Mouse (Mus musculus): Measurements from ENCODE around the gene Reps1. TPM values are rescaled to one million over a fixed set of nuclear protein-coding genes. Genes with fewer than 3 reads are reported as not detected.
A peak's percentile ranks its signal among the peaks of the same experiment; 100 is the strongest.

Gene Reps1
- 10 to 100 TPM; 27.0 to 30.8 (median 29.0) TPM for total RNA-seq (2022)

GRCm38 (mm10) chr10:18055696-18056390 is at the start of gene Reps1:
Gene Reps1 (plus strand): TSS chr10:18055861.
- no peak for DNase-seq (ENCODE audit: low spot score)

GRCm38 (mm10) chr10:18006756-18007155 is 48.9 kb upstream of the Reps1 start:
- DNase-seq (ENCODE audit: low spot score): peak; percentile 51

GRCm38 (mm10) chr10:18007243-18007642 is 48.4 kb upstream of the Reps1 start:
- no peak for DNase-seq (ENCODE audit: low spot score)

DNA sequence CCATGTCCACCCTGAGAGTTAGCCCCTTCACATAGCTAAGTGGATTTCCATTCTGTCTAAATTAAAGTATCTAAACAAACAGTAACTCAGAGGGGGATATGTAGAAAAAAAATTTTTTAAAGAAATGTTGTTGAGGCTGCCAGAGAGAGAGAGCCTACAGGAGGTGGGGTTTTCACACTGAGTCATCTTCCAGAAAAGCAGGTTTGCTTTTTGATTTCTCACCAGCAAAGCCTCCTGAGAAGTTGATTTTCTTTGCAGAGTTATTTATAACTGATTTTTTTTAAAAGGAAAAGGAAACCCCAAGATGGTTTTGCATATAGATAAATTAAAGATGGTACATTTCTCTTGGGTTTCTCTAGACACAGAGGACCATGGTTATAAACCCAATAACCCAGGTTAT is 47.5 kb upstream of the Reps1 start:
- DNase-seq (ENCODE audit: low spot score): no peak

DNA sequence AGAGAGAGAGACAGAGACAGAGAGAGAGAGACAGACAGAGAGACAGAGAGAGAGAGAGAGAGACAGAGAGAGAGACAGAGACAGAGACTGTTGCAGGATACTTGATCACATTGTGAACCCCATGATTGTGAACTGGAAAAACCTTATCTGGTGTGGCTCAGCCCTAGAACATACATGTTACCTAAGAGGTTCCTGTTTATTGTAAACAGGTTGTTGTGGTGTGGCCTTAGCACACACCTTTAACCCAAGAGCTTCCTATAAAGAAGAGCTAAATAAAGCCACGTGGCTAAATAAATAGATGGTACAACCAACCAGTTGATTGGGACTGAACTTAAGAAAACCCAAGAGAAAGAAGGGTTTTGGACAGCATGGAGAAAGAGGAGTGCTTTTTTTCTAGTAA is 45.9 kb upstream of the Reps1 start:
- DNase-seq (ENCODE audit: low spot score): no peak

DNA sequence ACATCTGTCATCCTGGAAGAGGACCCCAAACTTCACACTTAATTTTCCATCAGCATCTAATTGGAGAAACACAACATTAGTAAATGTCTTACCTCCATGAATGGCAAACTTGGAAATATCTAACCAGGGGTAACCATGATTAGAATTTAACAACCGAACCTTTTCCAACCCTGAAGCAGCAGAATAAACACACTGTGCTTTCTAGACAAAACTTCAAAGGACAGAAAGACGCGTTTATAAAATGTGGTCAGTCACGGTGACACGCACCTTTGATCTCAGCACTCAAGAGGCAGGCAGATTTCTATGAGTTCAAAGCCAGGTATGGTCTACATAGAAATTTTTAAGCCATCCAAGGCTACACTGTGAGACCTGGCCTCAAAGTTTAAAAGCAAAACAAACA is 43.9 kb upstream of the Reps1 start:
- no peak for DNase-seq (ENCODE audit: low spot score)

- no peak for DNase-seq (ENCODE audit: low spot score)
These were observed 35.2 kb upstream of the Reps1 start for GRCm38 (mm10) chr10:18020443-18020842.

GRCm38 (mm10) chr10:18020846-18021245 is 34.8 kb upstream of the Reps1 start:
- no peak for DNase-seq (ENCODE audit: low spot score)

- DNase-seq (ENCODE audit: low spot score): no peak
These were observed 33.9 kb upstream of the Reps1 start for GRCm38 (mm10) chr10:18021576-18022311.

GRCm38 (mm10) chr10:18022312-18022711 is 33.3 kb upstream of the Reps1 start:
- peak; percentile 74 for DNase-seq (ENCODE audit: low spot score)

DNA sequence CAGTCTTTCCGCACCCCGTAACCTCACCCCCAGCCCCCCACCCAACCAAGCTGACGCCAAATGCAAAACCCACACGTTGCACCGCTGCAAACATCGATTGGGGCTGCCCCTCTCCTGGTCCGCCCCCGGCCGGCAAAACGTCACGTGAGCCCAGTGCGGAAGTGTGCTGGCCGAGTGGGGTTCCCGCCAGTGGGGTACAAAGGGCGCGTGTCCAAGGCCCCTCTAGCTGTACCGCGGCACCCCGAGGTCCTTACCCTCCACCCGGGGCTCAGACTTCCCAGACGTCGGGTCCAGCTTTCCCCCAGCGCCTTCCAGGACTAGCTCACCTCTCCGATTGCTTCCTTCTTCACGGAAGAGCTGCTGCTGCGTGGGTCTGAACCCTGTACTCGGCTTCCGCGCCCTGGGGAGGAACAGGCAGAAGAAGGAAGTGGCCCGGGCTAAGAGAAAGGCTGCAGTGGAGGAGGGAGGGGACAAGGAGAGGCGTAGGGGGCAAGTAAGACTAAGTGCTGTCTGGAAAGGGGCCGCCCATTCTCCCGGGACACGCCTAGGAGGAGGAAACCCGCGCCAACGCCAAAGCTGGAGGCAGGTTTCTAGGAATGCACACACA is 32.8 kb upstream of the Reps1 start, which contains the start of gene Abracl:
Gene Abracl (minus strand): TSS at position 548 of the 607 bp plus-strand sequence.
- DNase-seq (ENCODE audit: low spot score): peak; percentile 75

DNA sequence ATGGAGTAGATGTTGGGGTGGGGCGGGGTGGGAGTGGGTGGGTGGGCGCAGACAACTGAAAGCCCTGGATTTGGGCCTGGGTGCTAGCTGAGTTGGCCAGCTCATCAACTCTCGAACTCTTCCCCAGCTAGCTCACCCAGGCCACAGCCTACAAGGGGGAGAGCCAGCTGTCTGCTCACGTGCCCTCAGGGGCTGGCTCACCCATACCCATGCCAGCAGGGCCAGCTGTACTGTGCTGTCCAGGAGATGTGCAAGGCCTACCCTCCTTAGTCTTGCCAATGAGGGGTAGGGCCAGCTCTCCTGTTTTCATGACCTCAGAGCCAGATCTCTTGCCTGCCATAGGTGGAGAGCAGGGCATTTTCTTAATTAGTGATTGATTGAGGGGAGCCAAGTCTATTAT is 21.3 kb upstream of the Reps1 start:
- no peak for DNase-seq (ENCODE audit: low spot score)

DNA sequence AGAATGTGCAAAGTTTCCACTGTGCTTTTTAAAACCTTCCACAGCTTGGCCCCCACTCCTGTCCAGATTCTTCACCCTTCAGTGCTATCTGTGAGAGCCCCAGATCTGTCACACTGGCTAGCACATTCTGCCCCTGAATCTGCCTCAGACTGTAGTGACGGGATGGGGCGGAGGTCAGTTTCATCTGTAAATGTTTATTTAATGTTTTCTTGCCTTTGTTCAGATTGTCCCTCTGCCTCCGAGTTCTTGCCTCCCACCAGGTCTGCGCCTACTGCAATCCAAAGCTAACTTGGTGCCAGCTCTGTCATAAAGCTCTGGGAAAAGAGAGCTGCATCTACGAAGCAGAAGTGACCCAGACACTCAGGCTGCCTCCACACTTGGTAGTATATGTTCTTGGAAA is 18.8 kb upstream of the Reps1 start:
- no peak for DNase-seq (ENCODE audit: low spot score)

DNA sequence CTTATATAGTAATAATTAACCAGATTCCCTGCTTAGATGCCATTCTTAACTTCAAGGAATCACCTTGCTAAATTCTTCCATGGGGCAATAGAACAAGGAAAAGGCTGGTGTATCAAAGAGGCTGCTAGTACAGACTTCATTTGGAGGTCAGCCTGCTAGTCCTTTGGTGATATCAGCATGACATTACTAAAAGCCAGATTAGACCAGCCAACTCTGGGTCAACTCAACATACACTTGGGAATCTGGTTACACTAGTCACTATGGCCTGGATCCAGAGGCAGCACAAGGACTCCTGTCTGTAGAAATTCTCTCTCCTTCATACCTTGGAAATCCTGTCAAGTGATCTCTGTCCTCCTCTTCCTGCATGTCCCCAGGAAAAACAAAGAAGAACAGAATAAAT is 9.3 kb upstream of the Reps1 start:
- DNase-seq (ENCODE audit: low spot score): no peak

DNA sequence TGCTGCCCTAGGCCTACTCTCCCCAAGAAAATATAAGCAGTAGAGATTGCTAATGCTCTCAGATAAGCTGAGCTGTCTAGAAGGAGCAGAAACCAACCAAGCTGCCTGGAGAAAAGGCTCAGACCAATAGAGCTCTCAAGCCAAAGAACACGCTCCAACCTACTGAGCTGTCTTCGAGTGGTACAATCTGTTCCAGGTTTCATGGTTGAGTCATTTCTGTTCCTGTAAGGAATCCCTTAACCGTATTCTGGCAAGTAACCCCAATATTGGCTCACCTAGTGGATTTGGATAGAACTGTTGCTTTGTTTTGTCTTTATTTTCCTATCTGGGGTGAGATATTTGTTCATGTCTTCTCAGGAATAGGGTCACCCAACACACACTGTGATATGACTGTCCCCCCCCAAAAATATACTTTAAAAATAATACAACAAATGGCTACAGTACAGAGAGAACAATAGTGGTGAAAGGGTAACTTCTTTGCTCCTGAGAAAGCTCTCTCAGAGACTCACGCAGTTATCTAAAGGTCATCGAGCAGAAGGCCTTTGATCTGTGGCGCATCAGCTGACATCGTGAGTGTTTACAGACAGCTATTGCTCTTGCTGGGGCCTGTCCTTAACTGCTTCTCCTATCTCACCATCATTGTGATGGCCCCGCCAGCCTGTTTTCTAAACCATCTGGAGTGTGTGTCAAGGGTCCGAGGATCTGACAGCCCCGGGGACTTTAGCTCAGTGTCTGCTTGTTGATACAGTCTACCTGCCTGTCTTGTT is 8.1 kb upstream of the Reps1 start:
- DNase-seq (ENCODE audit: low spot score): no peak

DNA sequence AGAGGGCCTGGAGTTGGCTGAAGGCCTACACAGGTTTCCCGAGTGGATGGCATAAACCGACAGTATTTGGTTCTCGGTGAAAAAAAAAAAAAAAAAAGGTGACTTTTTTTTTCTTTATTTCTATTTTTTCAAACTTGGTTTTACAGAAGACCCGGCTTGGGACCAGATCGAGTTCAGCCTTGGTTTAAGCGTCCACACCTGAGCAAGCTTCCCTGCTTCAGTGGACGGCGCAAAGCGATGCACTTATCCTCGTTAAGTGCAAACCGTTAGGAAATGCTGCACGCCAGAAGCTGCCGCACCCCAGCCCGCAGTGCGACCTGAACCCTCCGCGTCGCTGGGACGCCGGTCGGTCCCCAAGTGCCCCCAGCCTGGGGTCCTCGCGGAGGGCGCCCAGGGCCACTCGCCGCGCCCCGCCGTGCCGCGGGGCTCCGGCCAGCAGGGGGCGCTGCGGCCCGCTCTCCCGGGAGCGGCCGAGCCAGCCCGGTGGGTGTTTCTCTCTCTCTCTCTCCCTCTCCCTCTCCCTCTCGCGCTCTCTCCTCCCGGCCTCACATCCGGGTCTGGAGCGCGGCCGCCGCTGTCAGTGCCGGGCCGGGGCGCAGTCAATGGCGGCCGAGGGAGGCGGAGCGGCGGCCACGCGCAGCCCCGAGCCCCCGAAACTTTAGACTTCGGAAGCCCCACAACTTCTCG is 509 bp upstream of the Reps1 start:
- peak; percentile 68 for DNase-seq (ENCODE audit: low spot score)

- no peak for DNase-seq (ENCODE audit: low spot score)
These were observed 707 bp downstream of the Reps1 start for GRCm38 (mm10) chr10:18056391-18056745.

GRCm38 (mm10) chr10:18058681-18059338 is 3.1 kb downstream of the Reps1 start:
- DNase-seq (ENCODE audit: low spot score): no peak

- no peak for DNase-seq (ENCODE audit: low spot score)
These were observed 4.1 kb downstream of the Reps1 start for GRCm38 (mm10) chr10:18059807-18060206.

- no peak for DNase-seq (ENCODE audit: low spot score)
These were observed 5.1 kb downstream of the Reps1 start for GRCm38 (mm10) chr10:18060778-18061177.

- no peak for DNase-seq (ENCODE audit: low spot score)
These were observed 5.9 kb downstream of the Reps1 start for GRCm38 (mm10) chr10:18061533-18061932.

Measured in heart, adult 8-10 months (tissue).